Mouse (Mus musculus) monocyte, adult 5-6 weeks (primary cell): ENCODE results near the gene Dus3l. TPM values are rescaled to one million over a fixed set of nuclear protein-coding genes. Genes with fewer than 3 reads are reported as not detected.

Experiments used
- ATAC-seq: fragments of 153-309, 156-312 bp; replicated peaks from 2 replicates; pipeline ENCODE4 v1.8.0; 2017; ENCODE audit warnings: mild to moderate bottlenecking; ENCODE audit not compliant: low TSS enrichment, insufficient number of reproducible peaks, severe bottlenecking, poor library complexity, low FRiP score
- total RNA-seq: library from RNA; stranded (forward); fragments of 200-1000, 200-491, 200-594 nt; gene quantifications from 3 replicates; pipeline ENCODE4 v1.2.3, GENCODE M21; 2017

Gene Dus3l
- 15.0 to 22.2 TPM (median 19.2 TPM) in 3 replicates for total RNA-seq

- peak; percentile 72 for ATAC-seq
Observed at GRCm38 (mm10) chr17:56764474-56765354, at the start of gene Dus3l. Dus3l (plus strand) TSS chr17:56764757.

- ATAC-seq = no peak
Observed at GRCm38 (mm10) chr17:56715360-56715759, 49.2 kb upstream of the Dus3l start.

GRCm38 (mm10) chr17:56715914-56716654 lies 48.5 kb upstream of the Dus3l start:
- ATAC-seq = no peak

GRCm38 (mm10) chr17:56716655-56717362 lies 47.7 kb upstream of the Dus3l start:
- peak; percentile 83 for ATAC-seq

- peak; percentile 56 for ATAC-seq
Observed at GRCm38 (mm10) chr17:56717363-56718058, 47.0 kb upstream of the Dus3l start, which contains the start of the genes Ndufa11 and Vmac. Ndufa11 (plus strand) TSS chr17:56717767. Vmac (minus strand) TSS chr17:56718022.

- ATAC-seq = no peak
Observed at GRCm38 (mm10) chr17:56722441-56722840, 42.1 kb upstream of the Dus3l start.

- ATAC-seq = no peak
Observed at GRCm38 (mm10) chr17:56723419-56724161, 41.0 kb upstream of the Dus3l start.

GRCm38 (mm10) chr17:56727029-56727649 lies 37.4 kb upstream of the Dus3l start:
- no peak for ATAC-seq

GRCm38 (mm10) chr17:56727659-56728058 lies 36.9 kb upstream of the Dus3l start:
- ATAC-seq = no peak

GRCm38 (mm10) chr17:56728117-56728516 lies 36.4 kb upstream of the Dus3l start:
- ATAC-seq = no peak

- no peak for ATAC-seq
Observed at GRCm38 (mm10) chr17:56729151-56729550, 35.4 kb upstream of the Dus3l start.

GRCm38 (mm10) chr17:56729656-56730055 lies 34.9 kb upstream of the Dus3l start:
- no peak for ATAC-seq

- no peak for ATAC-seq
Observed at GRCm38 (mm10) chr17:56736534-56736933, 28.0 kb upstream of the Dus3l start.

- no peak for ATAC-seq
Observed at GRCm38 (mm10) chr17:56738221-56738620, 26.3 kb upstream of the Dus3l start.

GRCm38 (mm10) chr17:56740118-56740787 lies 24.3 kb upstream of the Dus3l start:
- no peak for ATAC-seq

- no peak for ATAC-seq
Observed at GRCm38 (mm10) chr17:56740788-56741160, 23.8 kb upstream of the Dus3l start.

GRCm38 (mm10) chr17:56744173-56744572 lies 20.4 kb upstream of the Dus3l start:
- no peak for ATAC-seq
